Mouse (Mus musculus): ENCODE measurements around the gene Tiam2. TPM values are rescaled to one million over a fixed set of nuclear protein-coding genes. Genes with fewer than 3 reads are reported as not detected.
A peak's percentile ranks its signal among the peaks of the same experiment; 100 is the strongest.

Tiam2 gene
- total and polyA plus RNA-seq, 3 experiments = 5.9 to 9.5 (median 9.4) TPM

- peaks cover 4% of the 10 kb centered on the region for H3K9me3 ChIP-seq (replicated peaks; ENCODE audit: low read length)
- TF ChIP-seq PAX5 (IDR thresholded peaks at IDR 0.05; ENCODE audit: low read length) (no peak), MEF2A (IDR thresholded peaks at IDR 0.05; ENCODE audit: borderline replicate concordance, low read depth, low read length) (no peak), MAX (IDR thresholded peaks at IDR 0.05; ENCODE audit: low read length) (no peak), E2F4 (IDR thresholded peaks at IDR 0.05; ENCODE audit: insufficient replicate concordance, low read depth, low read length) (no peak), GABPA (IDR thresholded peaks at IDR 0.05; ENCODE audit: insufficient replicate concordance, low read depth, low read length) (no peak), MYC (IDR thresholded peaks at IDR 0.05; ENCODE audit: low read depth, low read length) (no peak), USF1 (IDR thresholded peaks at IDR 0.05; ENCODE audit: low read depth, low read length) (no peak), CHD1 (IDR thresholded peaks at IDR 0.05; ENCODE audit: low read depth, low read length) (no peak), ZMIZ1 (IDR thresholded peaks at IDR 0.05; ENCODE audit: low read depth, low read length) (no peak), NELFE (IDR thresholded peaks at IDR 0.05; ENCODE audit: low read depth, low read length) (no peak), JUND (conservative IDR thresholded peaks at IDR 0.05; ENCODE audit: low read depth, low read length) (no peak)
- H3K9ac ChIP-seq (ENCODE audit: insufficient read depth, low read depth) = peak overlapping the region; percentile 54
- H3K4me3 ChIP-seq (replicated peaks in 1 of 3; ENCODE audit: low read depth in 2 of 3, low read length in 2 of 3, poor library complexity in 1 of 3) = peak overlapping the region in 1 of 3 experiments; percentile 35
- no peaks in the 10 kb centered on the region for H3K27me3 ChIP-seq (replicated peaks)
- dilution Hi-C loops (cut with MboI; ENCODE audit: extremely low pct_ligation_motif_present, extremely low pct_unique_long_range_greater_than_20kb, low sequenced_read_pairs) (no loop called here), in situ Hi-C loops (cut with MboI; ENCODE audit: low pct_ligation_motif_present, low pct_unique_long_range_greater_than_20kb, low sequenced_read_pairs) (no loop called here)
- no peaks in the 10 kb centered on the region for H3K79me2 ChIP-seq (replicated peaks; ENCODE audit: control insufficient read depth, extremely low read depth, insufficient read depth, poor library complexity, severe bottlenecking)
- DNase-seq (ENCODE audit: extremely low read depth) = no peak
- no peak overlapping the region for H3K27ac ChIP-seq (ENCODE audit: insufficient read depth, low read depth)
- H3K4me2 ChIP-seq (ENCODE audit: insufficient read depth, low read depth, poor library complexity, severe bottlenecking) = peak overlapping the region; percentile 48; the same call in 1 of the 2 replicates
- no peaks in the 10 kb centered on the region for H3K36me3 ChIP-seq (replicated peaks in 1 of 2; ENCODE audit: control insufficient read depth in 1 of 2, insufficient read depth in 1 of 2, low read length in 1 of 2)
- H3K4me1 ChIP-seq (ENCODE audit: control insufficient read depth in 1 of 2, insufficient read depth in 2 of 2) = peaks cover 0 to 8% of the 10 kb centered on the region in 2 experiments; a peak in 1 of 4 replicates
These were observed 11.8 kb upstream of the Tiam2 start for GRCm38 (mm10) chr17:3314625-3315020.

- Histone ChIP-seq H3K27me3 (replicated peaks) (no peaks in the 10 kb centered on the region), H3K9ac (ENCODE audit: insufficient read depth, low read depth) (no peak overlapping the region), H3K79me2 (replicated peaks; ENCODE audit: control insufficient read depth, extremely low read depth, insufficient read depth, poor library complexity, severe bottlenecking) (no peaks in the 10 kb centered on the region), H3K4me2 (ENCODE audit: insufficient read depth, low read depth, poor library complexity, severe bottlenecking) (no peak overlapping the region), H3K9me3 (replicated peaks; ENCODE audit: low read length) (peaks cover 4% of the 10 kb centered on the region), H3K36me3 (replicated peaks in 1 of 2; ENCODE audit: control insufficient read depth in 1 of 2, insufficient read depth in 1 of 2, low read length in 1 of 2) (no peaks in the 10 kb centered on the region), H3K27ac (ENCODE audit: insufficient read depth, low read depth) (no peak overlapping the region), H3K4me1 (ENCODE audit: control insufficient read depth in 1 of 2, insufficient read depth in 2 of 2) (peaks cover 0 to 8% of the 10 kb centered on the region in 2 experiments; a peak in 1 of 4 replicates), H3K4me3 (replicated peaks in 1 of 3; ENCODE audit: low read depth in 2 of 3, low read length in 2 of 3, poor library complexity in 1 of 3) (no peak overlapping the region)
- no peak for TF ChIP-seq IRF4 (IDR thresholded peaks at IDR 0.05; ENCODE audit: low read depth, low read length)
- TF ChIP-seq KAT2A (IDR thresholded peaks at IDR 0.05; ENCODE audit: insufficient replicate concordance, low read length) = no peak
- TF ChIP-seq NRF1 (IDR thresholded peaks at IDR 0.05; ENCODE audit: low read depth, low read length) = no peak
- in situ Hi-C loops (cut with MboI; ENCODE audit: low pct_ligation_motif_present, low pct_unique_long_range_greater_than_20kb, low sequenced_read_pairs) = no loop called here
- dilution Hi-C loops (cut with MboI; ENCODE audit: extremely low pct_ligation_motif_present, extremely low pct_unique_long_range_greater_than_20kb, low sequenced_read_pairs) = no loop called here
- DNase-seq (ENCODE audit: extremely low read depth) = no peak
These were observed 10.8 kb upstream of the Tiam2 start for GRCm38 (mm10) chr17:3315581-3315980.

GRCm38 (mm10) chr17:3326903-3327279 lies 518 bp downstream of the Tiam2 start:
- dilution Hi-C loops (cut with MboI; ENCODE audit: extremely low pct_ligation_motif_present, extremely low pct_unique_long_range_greater_than_20kb, low sequenced_read_pairs) (no loop called here), in situ Hi-C loops (cut with MboI; ENCODE audit: low pct_ligation_motif_present, low pct_unique_long_range_greater_than_20kb, low sequenced_read_pairs) (no loop called here)
- Histone ChIP-seq H3K36me3 (replicated peaks in 1 of 2; ENCODE audit: control insufficient read depth in 1 of 2, insufficient read depth in 1 of 2, low read length in 1 of 2) (no peaks in the 10 kb centered on the region), H3K9ac (ENCODE audit: insufficient read depth, low read depth) (peak overlapping the region; percentile 51), H3K4me3 (replicated peaks in 1 of 3; ENCODE audit: low read depth in 2 of 3, low read length in 2 of 3, poor library complexity in 1 of 3) (peak overlapping the region; percentile 48 to 67 (median 55)), H3K27ac (ENCODE audit: insufficient read depth, low read depth) (no peak overlapping the region), H3K79me2 (replicated peaks; ENCODE audit: control insufficient read depth, extremely low read depth, insufficient read depth, poor library complexity, severe bottlenecking) (no peaks in the 10 kb centered on the region), H3K27me3 (replicated peaks) (peaks cover 9% of the 10 kb centered on the region), H3K4me1 (ENCODE audit: control insufficient read depth in 1 of 2, insufficient read depth in 2 of 2) (peaks cover 5 to 22% of the 10 kb centered on the region in 2 experiments), H3K4me2 (ENCODE audit: insufficient read depth, low read depth, poor library complexity, severe bottlenecking) (peak overlapping the region; percentile 53), H3K9me3 (replicated peaks; ENCODE audit: low read length) (no peaks in the 10 kb centered on the region)
- no peak for TF ChIP-seq TCF12 (IDR thresholded peaks at IDR 0.05; ENCODE audit: low read depth, low read length)
- TF ChIP-seq RCOR1 (conservative IDR thresholded peaks at IDR 0.05; ENCODE audit: low read depth, low read length) = no peak
- TF ChIP-seq POLR2AphosphoS2 (IDR thresholded peaks at IDR 0.05; ENCODE audit: low read depth, low read length) = no peak
- TF ChIP-seq MAFK (IDR thresholded peaks at IDR 0.05; ENCODE audit: insufficient replicate concordance, low read length) = no peak
- TF ChIP-seq IRF4 (IDR thresholded peaks at IDR 0.05; ENCODE audit: low read depth, low read length) = no peak
- no peak for TF ChIP-seq TBP (conservative IDR thresholded peaks at IDR 0.05; ENCODE audit: low read depth, low read length)
- TF ChIP-seq POLR2A (IDR thresholded peaks at IDR 0.05; ENCODE audit: low read depth, low read length) = no peak
- TF ChIP-seq NRF1 (IDR thresholded peaks at IDR 0.05; ENCODE audit: low read depth, low read length) = no peak
- DNase-seq (ENCODE audit: extremely low read depth) = no peak
